Mouse (Mus musculus) layer of hippocampus, adult 18-20 months (tissue): ENCODE results near the gene Pip4k2a. TPM values are rescaled to one million over a fixed set of nuclear protein-coding genes. Genes with fewer than 3 reads are reported as not detected.

Experiments
- DNase-seq, 2 experiments: peaks; one replicate each; pipeline ENCODE4 v3.0.0; 2022; ENCODE audit warnings: low spot score in 2 of 2
- total RNA-seq, 2 experiments: library from RNA; stranded (reverse); gene quantifications; 2 replicates each; pipeline ENCODE4 v1.2.3; 2021

Gene Pip4k2a
- total RNA-seq, 2 experiments from 2014 or later: 64.2 to 65.8 TPM

DNA sequence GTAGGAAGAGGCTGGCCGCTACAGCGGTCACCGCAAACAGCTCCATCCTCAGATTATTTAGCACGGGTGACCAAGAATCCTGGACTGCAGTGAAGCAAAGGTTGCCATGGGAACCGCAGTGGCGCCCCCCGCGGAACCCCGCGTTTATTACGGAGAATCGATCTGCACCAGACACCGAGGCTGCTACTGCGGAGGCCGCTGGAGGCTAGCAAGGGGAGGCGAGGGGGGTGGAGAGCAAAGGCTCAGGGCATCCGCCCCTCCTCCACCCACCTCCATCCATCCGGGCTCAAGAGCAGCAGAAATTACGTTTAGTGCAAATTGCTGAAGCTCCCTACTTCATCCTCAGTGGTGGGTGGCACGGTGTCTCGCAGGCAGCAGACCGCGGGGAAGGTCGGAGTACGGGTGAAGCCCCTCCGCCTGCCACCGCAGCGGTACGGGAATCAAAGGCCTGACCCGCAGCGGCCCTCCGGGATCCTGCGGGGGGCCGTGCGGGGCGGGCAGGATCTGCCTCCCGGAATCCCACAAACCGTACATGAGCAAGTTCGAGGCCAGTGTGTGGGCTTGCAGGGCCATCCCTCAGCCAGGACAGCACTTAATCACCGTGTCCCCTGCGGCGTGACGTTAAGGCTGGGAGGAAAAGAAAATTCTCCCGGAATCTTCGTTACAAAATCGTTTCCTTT lies 197.8 kb downstream of the Pip4k2a start:
- DNase-seq: peak; percentile 69 to 89

DNA sequence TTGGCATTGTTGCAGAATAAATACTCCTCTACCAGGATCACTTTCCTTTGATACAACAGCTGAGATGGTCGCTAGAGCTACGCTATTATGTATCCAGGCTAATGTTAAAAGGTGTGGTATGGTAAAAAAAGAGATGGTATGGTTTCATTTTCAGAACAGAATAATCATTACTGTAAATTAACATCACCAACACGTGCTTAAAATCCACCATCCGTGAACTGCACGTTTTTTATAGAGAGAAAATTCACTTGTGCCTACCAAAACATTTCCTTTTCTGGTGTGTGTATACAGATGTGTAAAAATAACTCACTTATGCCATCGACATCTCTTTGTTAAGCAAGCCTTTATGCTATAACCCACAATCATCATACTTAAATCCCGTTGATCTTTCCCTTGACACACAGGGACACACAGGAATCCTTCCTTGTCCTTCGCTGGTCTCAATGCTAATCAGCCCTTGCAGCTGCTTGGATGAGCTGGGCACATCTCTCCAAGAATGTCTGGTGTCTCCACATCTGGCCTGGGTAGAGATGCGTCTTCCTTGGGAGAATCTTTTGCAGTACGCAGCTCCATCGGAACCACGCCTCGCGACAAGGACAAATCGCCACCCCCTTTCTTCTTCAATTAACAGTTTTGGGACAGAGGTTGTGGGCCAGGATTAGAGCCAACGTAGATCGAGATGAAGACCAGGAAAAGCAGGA lies 198.5 kb downstream of the Pip4k2a start:
- no peak for DNase-seq

DNA sequence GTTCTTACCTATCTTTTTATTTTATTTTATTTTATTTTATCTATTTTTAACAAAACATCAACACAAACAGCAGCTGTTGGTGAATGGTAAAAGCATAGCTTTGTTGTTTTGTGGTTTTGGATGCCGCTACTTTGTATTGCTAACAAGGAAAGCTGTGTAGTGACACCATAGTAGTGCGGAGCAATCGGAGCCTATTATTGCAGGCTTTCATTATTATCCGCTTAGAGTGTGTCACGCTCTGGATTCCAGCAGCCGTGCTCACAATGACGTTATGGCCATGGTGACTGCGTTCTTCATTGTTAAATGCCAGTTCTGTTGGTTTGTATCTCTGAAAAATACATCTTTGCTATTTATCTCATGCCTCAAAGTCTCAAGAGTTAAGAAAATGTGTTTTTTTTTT lies 200.2 kb downstream of the Pip4k2a start:
- DNase-seq: no peak

DNA sequence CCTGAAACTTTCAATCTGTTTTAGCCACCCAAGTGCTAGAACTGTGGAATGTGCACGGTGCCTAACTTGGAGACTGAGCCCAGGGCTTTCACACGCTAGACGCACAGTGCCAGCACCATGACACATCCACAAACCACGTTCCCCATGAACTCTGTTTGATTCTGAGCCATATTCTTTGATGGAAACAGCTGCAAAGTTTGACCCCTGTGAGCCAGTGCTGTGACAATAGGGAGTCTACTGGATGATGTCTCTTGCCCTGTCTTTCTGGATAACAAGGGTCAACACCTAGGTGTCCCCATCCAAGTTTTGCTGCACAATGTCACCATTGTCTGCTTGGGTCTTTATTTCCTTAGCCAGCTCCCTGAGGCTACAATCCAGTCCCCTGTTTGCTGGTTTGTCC lies 203.7 kb downstream of the Pip4k2a start:
- no peak for DNase-seq

Other genes with a start within 250 kb of the Pip4k2a start
- under 1 TPM; 0.72 to 0.89 TPM for gene 4930426L09Rik, start 217 bp upstream of the Pip4k2a start, total RNA-seq
- gene Armc3, start 201.2 kb upstream of the Pip4k2a start, total RNA-seq: under 1 TPM; 0.79 to 0.81 TPM